Comparison of ENCODE assay signal across 8 mouse cellular contexts in genomic region chr16:34690334-34691144, GRCm38 (mm10). TPM values are rescaled to one million over a fixed set of nuclear protein-coding genes. Genes with fewer than 3 reads are reported as not detected.
A peak's percentile ranks its signal among the peaks of the same experiment; 100 is the strongest.
DNase-seq lines count a peak whose midpoint lies in the region; ATAC-seq and TF ChIP-seq lines count a peak whose summit lies in the region.

Ccdc14 (plus strand) TSS chr16:34690616.

- peak within 1 kb of the TSS; percentile 80 for H3K4me3 ChIP-seq in embryonic facial prominence, embryonic 14.5 days (ENCODE audit: low read depth, low read length)
- peak within 1 kb of the TSS; percentile 62 for H3K4me3 ChIP-seq in limb, embryonic 14.5 days (replicated peaks; ENCODE audit: low read length)
- H3K4me3 ChIP-seq in midbrain, postnatal 0 days (ENCODE audit: low read depth, low read length) = peak within 1 kb of the TSS; percentile 62

- WGBS in embryonic facial prominence, embryonic 14.5 days = under 1% methylated on average over 49 of the region's 53 CpGs
- WGBS in limb, embryonic 14.5 days = under 1% methylated on average over 53 of the region's 53 CpGs
- under 1% methylated on average over 52 of the region's 53 CpGs for WGBS in midbrain, postnatal 0 days

- peak; percentile 94 for ATAC-seq in embryonic facial prominence, embryonic 14.5 days (ENCODE audit: low read depth)
- ATAC-seq in limb, embryonic 14.5 days (ENCODE audit: low FRiP score, low read depth) = peak; percentile 88
- ATAC-seq in midbrain, postnatal 0 days (ENCODE audit: low FRiP score) = peak; percentile 86

- H3K27ac ChIP-seq in embryonic facial prominence, embryonic 14.5 days (replicated peaks; ENCODE audit: low read depth, low read length) = peak within 1 kb of the TSS; percentile 84
- H3K27ac ChIP-seq in limb, embryonic 14.5 days (replicated peaks; ENCODE audit: low read depth, low read length) = peak within 1 kb of the TSS; percentile 78
- peak within 1 kb of the TSS; percentile 91 for H3K27ac ChIP-seq in midbrain, postnatal 0 days (ENCODE audit: low read depth, low read length)

- H3K9me3 ChIP-seq in embryonic facial prominence, embryonic 14.5 days (ENCODE audit: control insufficient read depth, low read length) = no peaks in the 10 kb centered on the region
- no peaks in the 10 kb centered on the region for H3K9me3 ChIP-seq in limb, embryonic 14.5 days (ENCODE audit: control insufficient read depth, low read length)
- no peaks in the 10 kb centered on the region for H3K9me3 ChIP-seq in midbrain, postnatal 0 days (ENCODE audit: low read length)

- H3K4me2 ChIP-seq in embryonic facial prominence, embryonic 14.5 days (ENCODE audit: low read depth, low read length) = peak within 1 kb of the TSS; percentile 83
- peak within 1 kb of the TSS; percentile 66 for H3K4me2 ChIP-seq in limb, embryonic 14.5 days (replicated peaks; ENCODE audit: low read depth, low read length, severe bottlenecking)
- peak within 1 kb of the TSS; percentile 76 for H3K4me2 ChIP-seq in midbrain, postnatal 0 days (ENCODE audit: low read depth, low read length, poor library complexity, severe bottlenecking)

- H3K9ac ChIP-seq in embryonic facial prominence, embryonic 14.5 days (ENCODE audit: low read depth, low read length) = peak within 1 kb of the TSS; percentile 80
- H3K9ac ChIP-seq in limb, embryonic 14.5 days (ENCODE audit: low read depth, low read length, severe bottlenecking) = peak within 1 kb of the TSS; percentile 73
- peak within 1 kb of the TSS; percentile 70 for H3K9ac ChIP-seq in midbrain, postnatal 0 days (replicated peaks; ENCODE audit: low read length, poor library complexity, severe bottlenecking)

- TF ChIP-seq CTCF in midbrain, postnatal 0 days (IDR thresholded peaks at IDR 0.05) = no peak

- no peak for TF ChIP-seq POLR2A in limb, embryonic 14.5 days (IDR thresholded peaks at IDR 0.05; ENCODE audit: borderline replicate concordance, extremely low read depth, insufficient read depth, insufficient read length)

- DNase-seq in 3T3-L1 (ENCODE audit: low read depth, low spot score) = peak; percentile 98
- DNase-seq in adrenal gland, postnatal 4 days (ENCODE audit: low spot score in 2 of 2) = peak; percentile 47 to 81
- DNase-seq in embryonic facial prominence, embryonic 14.5 days (ENCODE audit: low spot score) = peak; percentile 96
- DNase-seq in heart, adult 8-10 months (ENCODE audit: low spot score) = peak; percentile 86
- DNase-seq in kidney, adult 9 months = peak; percentile 94
- DNase-seq in limb, embryonic 14.5 days (ENCODE audit: low spot score) = peak; percentile 86
- peak; percentile 90 for DNase-seq in midbrain, postnatal 0 days (ENCODE audit: low spot score)
- peak; percentile 60 to 74 for DNase-seq in spleen, postnatal 14 days (ENCODE audit: low spot score in 2 of 2)

- no peaks in the 10 kb centered on the region for H3K27me3 ChIP-seq in embryonic facial prominence, embryonic 14.5 days (replicated peaks; ENCODE audit: control insufficient read depth, insufficient read depth, low read length)
- H3K27me3 ChIP-seq in limb, embryonic 14.5 days (ENCODE audit: control insufficient read depth, insufficient read depth, low read length) = no peaks in the 10 kb centered on the region
- no peaks in the 10 kb centered on the region for H3K27me3 ChIP-seq in midbrain, postnatal 0 days (ENCODE audit: insufficient read depth, low read length)

- no peaks in the 10 kb centered on the region for H3K36me3 ChIP-seq in embryonic facial prominence, embryonic 14.5 days (ENCODE audit: control insufficient read depth, insufficient read depth, low read length)
- no peaks in the 10 kb centered on the region for H3K36me3 ChIP-seq in limb, embryonic 14.5 days (ENCODE audit: control insufficient read depth, insufficient read depth, low read length)
- no peaks in the 10 kb centered on the region for H3K36me3 ChIP-seq in midbrain, postnatal 0 days (ENCODE audit: insufficient read depth, low read length)

- H3K4me1 ChIP-seq in embryonic facial prominence, embryonic 14.5 days (ENCODE audit: control insufficient read depth, insufficient read depth, low read length) = peaks cover 4% of the 10 kb centered on the region; the same call in 1 of the 2 replicates
- peaks cover 8% of the 10 kb centered on the region; the same call in 1 of the 2 replicates for H3K4me1 ChIP-seq in limb, embryonic 14.5 days (ENCODE audit: control insufficient read depth, insufficient read depth, low read length)
- peaks cover 6% of the 10 kb centered on the region; the same call in 1 of the 2 replicates for H3K4me1 ChIP-seq in midbrain, postnatal 0 days (ENCODE audit: insufficient read depth, low read length)

RNA-seq across cellular contexts. Expression of gene Ccdc14, which starts in this region (rescaled TPM):
- total RNA-seq in adrenal gland, postnatal 4 days (2021) = 1 to 10 TPM; 8.3 to 9.6 TPM
- polyA plus RNA-seq in embryonic facial prominence, embryonic 14.5 days (2014; fragmentation: Nextera tagmentation; extraction: Ambion mirVana) = 5.9 and 7.5 TPM in 2 replicates
- total RNA-seq in heart, adult 8-10 months (2022) = 1 to 10 TPM; 1.9 to 3.1 (median 2.4) TPM
- 9.1 and 10.2 TPM in 2 replicates for polyA plus RNA-seq in limb, embryonic 14.5 days (2012; rRNA removed)
- 6.4 and 7.0 TPM in 2 replicates for polyA plus RNA-seq in limb, embryonic 14.5 days (2014; fragmentation: Nextera tagmentation; extraction: Ambion mirVana)
- 2.9 and 5.6 TPM in 2 replicates for total RNA-seq in midbrain, postnatal 0 days (2014; rRNA removed)
- polyA plus RNA-seq in midbrain, postnatal 0 days (2015; fragmentation: Nextera tagmentation; extraction: Ambion mirVana) = 1.8 and 2.2 TPM in 2 replicates

Comparison
In these comparisons a context has a peak if more than half of its experiments do, and no peak if none do; other contexts are left out.
1. Peak in every context shown above with its lines: DNase-seq, ATAC-seq, H3K4me3 ChIP-seq and H3K27ac ChIP-seq.